Mouse (Mus musculus) frontal cortex, postnatal 25 days (tissue): Measurements from ENCODE around the gene Os9.
"Not testable (repeated sequence)": the region's sequence is repeated elsewhere in the genome, so short reads cannot be mapped to it uniquely, and the experiment has no call there.

Experiments used
- DNase-seq, 2 experiments: peaks; one replicate each; pipeline ENCODE4 v3.0.0; 2022; ENCODE audit warnings: low spot score in 2 of 2

The Os9 gene

DNA sequence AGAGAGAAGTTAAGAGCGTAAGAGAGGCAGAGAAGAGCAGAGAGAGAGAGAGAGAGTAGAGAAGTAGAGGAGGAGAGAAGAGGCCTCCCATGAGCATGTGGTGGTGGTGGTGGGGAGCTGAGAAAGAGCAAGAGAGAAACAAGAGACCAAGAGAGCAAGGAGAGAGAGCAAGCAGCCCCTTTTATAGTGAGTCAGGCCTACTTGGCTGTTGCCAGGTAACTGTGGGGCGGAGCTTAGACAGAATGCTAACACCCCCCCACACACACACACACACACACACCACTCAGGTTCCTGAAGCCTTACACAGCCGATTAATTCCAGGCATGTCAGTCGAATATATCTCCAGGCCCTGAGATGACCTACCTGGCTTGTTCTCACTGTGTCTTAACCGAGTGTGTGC lies 24.4 kb upstream of the Os9 start:
- no peak for DNase-seq

DNA sequence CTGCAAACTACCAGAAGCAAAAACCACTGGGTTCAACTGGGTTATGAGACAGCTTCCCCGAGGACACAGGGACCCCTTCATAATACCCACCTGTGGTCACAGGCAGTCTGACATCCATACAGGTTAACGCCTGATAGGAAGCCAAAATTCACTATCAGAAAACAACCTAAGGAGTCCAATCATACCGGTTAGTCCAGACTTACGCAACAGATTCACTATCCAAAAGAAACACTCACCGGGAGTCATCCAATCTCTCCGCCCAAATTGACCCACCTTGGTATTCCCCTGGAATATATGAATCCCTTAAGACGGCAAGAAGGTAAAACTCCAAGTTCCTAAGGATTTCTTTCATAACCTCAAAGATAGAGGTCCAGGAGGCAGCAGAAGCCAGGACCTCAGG lies 23.6 kb upstream of the Os9 start:
- DNase-seq: no peak

DNA sequence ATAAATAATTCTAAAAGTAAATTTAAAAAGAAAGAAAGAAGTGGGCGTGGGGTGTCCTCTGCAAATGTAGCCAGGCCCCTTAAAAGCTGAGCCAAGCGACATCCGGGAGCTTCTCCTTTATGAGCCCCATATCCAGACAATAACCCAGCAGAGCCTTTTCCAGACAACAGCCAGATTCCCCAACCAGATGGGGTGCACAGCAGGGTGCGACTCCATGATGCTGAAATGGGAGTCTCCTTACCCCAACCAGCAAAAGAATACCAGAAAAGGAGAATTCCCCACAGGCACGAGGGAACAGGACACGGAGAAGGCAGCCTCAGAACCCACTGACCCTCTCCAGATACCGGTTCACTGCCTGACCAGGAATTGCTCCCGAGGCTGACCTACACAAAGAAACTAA lies 22.3 kb upstream of the Os9 start:
- DNase-seq: no peak

DNA sequence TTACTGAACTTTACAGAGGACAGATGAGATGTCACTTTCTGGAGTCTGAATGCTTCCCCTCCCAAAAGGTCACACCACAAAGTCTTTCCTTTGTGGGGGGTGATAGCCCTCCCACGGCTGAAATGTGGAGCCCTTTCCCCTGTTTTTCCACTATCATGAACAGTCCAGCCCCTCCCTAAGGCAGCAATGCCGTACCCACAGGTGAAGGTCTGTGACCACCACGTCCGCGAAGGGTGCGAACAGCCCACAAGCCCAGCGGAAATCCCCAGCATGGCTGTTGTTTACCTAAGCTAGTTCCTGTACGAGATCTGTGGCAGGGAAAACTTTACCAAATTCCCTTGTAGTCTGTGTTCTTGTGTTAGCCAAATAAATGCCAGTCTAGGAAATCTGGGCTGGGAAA lies 20.6 kb upstream of the Os9 start:
- no peak for DNase-seq

DNA sequence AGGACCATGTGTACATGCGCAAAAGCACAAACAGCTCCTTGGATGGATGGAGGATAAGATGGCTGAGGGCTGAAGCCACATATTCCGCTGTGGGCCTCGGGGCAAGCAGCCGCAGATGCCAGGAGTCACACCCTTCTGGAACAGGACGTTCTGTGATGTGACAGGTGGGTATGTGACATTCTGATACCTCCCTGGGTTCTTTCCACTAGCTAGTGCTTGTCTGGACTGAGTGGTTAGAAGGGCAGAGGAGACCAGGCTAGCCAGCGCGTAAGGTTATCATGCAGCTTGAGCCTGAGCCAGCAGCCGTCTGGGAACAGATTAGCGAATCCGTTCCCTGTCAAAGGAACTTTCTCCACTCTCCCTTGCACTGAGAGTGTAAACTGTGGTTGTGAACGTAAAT lies 20.0 kb upstream of the Os9 start:
- DNase-seq: no peak

DNA sequence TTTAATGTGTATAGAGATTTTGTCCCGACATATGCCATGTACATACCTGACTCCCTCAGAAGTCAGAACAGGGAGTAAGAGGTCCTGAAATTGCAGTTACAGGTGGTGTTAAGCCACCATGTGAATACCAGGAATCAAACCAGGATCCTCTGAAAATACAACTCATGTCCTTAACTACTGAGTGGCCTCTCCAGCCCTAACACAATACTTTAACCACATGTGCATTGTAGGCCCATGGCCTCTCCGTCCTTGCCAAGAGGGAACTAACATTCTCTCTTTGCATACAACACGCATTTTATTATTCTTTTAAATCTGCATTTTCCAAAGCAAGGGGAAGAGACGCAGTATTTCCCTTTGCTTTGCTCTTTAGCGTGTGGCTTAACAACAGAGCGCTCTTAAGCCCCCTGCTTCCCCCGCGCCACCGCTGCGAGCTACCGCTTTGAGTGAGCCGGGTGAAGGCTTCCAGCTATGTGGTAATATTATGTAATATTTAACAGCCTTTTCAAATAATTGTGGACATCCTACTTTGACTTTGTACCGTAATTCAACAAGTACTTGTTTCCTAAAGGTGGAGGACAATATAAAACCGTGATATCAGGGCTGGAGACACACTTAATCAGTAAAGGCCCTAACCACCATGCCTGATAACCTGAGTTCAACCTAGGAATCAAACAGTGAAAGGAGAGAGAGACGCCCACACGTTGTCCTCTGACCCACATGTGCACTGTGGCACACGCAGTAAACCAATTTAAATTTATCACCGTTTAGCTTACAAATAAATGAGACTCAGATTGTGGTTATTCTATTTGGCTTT lies 17.6 kb upstream of the Os9 start:
- no peak for DNase-seq

DNA sequence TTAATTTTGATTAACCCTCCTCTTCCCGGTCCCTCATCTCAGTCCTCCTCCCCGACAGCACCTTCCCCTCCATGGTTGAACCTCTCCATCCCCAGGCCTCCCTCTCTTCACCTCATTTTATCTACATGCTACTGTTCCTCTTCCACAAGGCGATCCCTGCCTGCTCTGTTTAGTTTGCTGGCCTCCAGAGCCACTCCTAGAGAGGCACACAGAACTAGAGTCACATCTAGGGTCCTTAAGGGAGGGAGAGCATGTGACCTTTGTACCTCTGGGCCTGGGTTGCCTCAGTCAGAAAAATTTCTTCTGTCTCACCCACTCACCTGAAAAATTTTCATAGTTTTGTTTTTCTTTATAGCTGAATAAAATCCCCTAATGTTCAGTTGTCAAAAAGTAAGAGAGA lies 17.0 kb upstream of the Os9 start:
- DNase-seq: no peak

DNA sequence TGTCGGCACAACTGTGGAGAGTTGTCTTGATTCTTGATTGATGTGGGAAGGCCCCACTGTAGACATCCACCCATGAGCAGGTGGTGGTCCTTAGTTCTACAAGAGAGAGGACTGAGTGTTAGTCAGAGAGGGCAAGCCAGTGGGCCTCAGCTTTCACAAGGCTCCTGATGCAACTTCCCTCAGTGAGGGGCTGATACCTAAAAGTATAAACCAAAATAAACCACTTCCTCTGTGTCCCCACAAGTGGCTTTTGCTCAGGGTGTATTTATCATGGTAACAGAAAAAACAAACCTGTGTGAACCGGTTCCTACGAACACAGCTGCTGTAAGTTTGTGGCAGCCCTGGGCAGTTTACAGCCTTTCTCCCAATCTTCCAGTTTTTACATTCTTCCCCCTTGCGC lies 15.6 kb upstream of the Os9 start:
- DNase-seq: no peak

DNA sequence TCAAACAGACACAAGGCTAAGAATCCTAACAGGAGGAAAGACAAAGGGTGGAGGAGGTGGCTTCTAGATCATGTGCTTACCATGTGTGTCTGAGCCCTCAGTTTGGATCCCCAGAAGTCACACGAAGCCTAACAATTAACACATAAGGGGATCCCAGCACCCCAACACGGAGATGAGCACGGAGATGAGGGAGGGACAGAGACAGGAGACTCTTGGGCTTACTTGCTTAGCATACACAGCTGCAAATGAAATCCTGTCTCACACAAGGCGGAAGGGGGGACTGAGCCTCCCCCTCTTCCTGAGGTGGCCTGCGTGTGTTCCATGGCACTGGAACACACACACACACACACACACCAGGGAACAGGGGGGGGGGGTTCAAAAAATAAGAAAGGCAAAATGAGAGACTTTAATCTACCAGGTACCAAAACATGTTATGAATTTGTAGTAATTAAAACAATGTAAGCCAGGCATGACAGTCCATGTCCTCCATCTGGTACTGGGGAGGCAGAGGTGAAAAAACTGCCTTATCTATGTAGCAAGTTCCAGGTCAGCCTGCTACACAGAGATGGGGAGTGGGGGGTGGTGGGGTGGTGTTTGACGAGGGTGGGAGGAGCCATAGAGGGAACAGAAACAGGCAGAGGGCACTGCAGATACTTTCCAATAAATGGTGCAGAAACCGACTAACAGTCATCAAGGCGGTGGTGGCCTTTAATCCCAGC lies 14.3 kb upstream of the Os9 start:
- no peak for DNase-seq

DNA sequence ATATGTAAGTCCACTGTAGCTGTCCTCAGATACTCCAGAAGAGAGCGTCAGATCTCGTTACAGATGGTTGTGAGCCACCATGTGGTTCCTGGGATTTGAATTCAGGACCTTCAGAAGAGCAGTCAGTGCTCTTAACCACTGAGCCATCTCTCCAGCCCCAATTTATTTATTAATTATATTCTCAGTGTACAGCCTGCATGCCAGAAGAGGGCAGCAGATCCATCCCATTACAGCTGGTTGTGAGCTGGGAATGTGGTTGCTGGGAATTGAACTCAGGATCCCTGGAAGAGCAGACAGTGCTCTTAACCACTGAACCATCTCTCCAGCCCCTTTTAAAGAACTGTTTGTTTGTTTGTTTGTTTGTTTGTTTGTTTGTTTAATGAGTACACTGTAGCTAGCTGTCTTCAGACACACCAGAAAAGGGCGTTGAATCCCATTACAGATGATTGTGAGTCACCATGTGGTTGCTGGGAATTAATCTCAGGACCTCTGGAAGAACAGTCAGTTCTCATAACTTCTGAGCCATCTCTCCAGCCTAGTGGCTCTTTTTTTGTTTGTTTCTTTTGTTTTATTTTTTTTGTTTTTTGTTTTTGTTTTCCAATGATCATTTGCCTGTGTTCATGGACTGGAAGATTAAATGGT lies 13.6 kb upstream of the Os9 start:
- not testable (repeated sequence) for DNase-seq

DNA sequence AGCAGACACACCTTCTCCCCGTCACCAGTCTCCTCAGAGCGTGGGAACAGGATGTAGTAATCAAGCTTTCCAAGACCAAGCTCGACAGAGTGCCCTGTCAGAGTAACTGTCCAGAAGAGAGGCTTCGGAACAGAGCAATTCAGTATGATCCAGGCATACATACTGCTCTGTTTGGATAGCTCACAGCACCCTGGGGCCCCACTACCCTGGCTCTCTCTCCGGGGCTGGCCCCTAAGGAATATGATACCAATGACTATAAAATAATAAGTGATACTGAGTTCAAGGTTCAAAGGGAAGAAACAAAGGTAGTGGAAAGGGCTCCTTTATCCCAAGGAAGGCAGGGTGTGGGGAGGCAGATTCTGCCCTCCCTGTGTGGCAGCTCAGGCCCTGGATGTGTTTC lies 11.5 kb upstream of the Os9 start:
- DNase-seq: no peak

DNA sequence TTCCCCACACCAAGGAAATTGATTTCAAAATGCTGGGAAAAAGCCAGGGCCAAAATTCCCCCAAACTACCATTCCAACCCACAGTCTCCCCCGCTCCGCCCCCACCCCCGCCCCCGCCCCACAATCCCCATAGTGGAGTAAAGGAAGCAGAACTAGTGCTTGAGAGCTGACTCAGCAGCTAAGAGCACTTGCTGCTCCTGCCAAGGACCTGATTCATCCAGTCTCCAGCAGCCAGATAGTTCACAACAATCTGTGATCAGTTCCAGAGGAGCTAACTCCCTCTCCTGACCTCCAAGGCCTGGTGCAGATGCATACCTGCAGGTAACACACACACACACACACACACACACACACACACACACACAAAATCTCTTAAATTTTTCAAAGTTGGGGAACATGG lies 8.5 kb upstream of the Os9 start:
- no peak for DNase-seq

DNA sequence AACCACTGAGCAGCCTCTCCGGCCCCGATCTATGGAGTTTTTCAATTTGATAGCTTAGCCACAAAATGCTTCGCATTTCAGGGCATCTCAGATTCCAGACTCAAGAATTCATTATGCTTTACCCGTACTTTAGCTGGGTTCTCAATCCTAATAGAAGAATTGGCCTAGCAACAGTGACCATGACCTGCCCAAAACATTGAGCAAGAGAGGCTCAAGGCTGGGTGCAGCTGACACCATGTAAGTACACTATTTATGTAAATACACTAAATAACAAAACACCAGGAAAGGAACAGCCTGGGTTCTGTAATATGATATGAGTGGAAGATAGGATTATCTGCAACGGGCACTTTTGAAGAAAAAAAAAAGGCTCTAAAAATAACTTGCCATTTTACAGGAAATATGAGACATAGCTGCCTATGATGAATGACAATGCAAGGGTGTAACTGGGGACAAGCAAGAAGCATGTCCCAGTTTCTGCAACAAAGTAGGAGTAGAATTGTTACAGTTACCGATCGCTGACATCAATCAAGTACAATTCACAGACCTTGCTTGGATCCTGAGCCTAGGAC lies 6.9 kb upstream of the Os9 start:
- DNase-seq: no peak

DNA sequence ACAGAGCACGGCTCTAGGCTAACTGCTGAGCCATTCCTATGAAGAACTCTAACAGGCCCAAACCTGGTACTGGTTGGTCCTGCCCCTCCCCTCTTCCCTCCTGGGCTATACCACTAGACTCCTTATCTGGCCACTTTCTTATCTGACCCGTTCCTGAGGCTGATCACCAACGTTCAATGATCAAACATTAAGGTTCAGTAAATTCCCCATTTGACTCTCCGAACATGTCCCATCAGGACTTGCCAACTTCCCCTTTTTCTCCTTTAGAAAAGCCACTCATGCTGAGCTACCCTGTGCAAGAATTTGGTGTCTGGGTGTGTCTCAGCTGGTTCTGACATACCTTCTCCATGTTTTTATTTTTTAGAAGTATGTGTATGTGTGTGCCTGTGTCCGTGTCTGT lies 5.6 kb upstream of the Os9 start:
- DNase-seq: no peak

DNA sequence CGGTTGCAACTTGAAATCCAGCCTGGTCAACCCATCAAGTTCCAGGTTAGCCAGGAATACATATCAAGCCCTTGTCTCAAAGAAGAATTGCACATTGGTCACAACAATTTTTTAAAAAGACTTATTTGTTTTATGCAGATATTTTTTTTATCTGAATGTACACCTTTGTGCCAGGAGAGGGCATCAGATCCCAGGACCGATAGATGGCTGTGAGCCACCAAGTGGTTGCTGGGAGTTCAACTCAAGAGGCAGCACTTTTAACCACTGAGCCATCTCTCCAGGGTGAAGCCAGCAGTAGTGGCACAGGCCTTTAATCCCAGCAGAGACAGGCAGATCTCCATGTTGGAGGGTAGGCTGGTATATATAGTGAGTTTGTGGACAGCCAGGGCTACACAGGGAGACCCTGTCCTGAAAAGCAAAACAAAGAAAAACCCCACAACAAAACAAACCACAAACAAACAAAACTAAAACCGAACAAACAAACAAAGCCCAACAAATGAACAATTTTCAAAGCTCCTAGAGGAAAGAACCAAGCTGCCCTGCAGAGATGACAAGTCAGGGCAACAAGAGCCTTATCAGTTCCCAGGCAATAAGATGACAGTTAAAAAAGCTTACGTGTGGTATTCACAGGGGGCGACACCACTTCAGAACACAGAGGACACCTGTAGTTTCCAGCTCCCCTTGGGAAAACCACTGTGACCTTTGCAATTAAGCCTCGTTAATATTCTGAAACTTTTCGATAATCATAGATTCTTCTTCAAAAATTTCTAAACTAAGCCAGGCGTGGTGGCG lies 4.5 kb upstream of the Os9 start:
- DNase-seq: no peak

DNA sequence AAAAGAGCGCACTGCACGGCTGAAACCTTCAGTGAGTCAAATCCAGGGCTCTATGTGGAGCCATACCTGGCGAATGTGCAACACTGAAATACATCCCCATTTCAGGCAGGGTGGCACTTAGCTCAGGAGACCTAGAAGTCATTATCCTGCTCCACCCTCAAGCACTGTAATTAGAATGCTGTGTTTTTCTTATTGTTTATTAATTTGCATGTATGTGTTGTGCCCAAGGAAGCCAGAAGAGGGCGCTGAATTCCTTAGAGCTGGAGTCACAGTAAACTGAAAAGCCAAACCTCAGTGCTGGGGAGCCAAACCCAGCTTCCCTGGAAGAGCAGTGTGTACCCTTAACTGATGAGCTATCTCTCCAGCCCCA lies 2.5 kb upstream of the Os9 start:
- DNase-seq: peak; percentile 66 to 74

DNA sequence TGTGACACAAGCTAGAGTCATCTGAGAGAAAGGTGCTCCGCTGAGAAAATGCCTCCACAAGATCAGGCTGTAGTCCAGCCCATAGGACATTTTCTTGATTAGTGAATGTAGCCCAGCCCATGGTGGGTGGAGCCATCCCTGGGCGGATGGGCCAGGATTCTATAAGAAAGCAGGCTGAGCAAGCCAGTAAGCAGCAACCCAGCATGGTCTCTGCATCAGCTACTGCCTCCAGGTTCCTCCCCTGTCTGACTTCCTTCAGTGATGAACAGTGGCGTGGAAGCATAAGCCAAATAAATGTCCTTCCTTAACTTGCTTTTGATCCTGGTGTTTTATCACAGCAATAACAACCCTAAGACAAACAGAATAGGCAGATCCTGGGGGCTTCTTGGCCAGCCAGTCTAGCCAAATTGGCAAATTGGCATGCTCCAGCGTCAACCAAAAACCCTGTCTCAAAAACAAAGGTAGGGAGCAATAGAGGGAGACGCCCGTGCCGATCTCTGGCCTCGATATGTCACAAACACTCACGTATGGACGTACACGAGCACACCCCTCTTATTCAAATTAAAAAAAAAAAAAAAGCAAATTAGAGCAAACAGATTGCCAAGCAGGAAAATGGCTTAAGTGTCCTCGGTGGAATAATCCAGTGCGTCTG lies 2.0 kb upstream of the Os9 start:
- peak in 1 of 2 experiments; percentile 47 for DNase-seq

DNA sequence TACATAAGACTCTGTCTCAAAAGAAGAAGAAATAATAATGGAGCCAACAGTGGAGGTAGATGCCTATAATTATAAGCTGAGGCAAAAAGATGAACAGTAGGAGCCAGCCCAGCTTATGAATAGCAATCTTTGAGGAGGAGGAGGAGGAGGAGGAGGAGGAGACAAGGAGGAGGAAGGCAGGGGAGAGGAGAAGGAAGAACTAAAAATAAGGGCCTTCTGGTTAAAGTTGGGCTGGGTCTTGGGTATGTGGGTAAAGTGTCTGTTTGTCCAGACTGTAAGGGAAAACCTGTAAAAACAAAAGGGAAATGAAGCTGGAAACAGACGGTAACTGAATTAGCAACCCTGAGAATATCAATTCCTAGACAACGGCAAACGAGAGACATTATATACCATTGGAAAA lies 1.1 kb upstream of the Os9 start:
- no peak for DNase-seq

DNA sequence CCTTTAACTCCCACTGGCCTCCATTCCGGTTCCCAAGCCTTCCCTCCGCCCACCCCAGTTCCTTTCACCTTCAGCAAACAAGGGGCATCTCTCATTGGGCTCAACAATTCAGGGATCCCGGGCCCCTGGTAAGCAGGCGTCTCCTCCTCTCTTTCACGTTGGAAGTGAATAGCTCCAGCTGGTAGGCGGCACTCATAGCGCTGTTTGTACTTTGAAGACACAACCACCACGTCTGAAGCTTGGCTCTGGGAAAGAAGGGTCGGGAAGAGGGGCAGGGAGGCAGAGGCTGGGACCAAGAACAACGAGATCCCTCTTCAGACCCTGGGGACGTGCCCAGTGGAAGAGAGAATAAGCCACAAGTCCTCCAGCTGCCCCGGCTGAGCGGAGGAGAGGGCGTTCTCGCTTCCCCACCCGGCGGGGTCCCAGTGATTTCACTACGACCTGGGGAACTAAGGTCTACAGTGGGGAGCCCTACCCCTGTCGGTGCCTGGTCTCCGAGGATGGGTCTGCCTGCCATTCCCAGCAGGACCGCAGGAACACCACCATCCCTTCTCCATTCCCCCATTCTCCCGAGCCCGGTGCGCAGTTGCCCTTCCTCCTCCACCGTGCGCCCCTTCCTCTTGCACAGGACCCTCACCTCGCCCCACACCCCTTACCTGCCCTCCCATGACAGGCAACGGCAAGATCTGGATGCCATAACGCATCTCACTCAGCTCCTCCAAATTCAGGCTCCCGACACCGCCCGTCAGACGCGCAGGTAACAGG lies 448 bp downstream of the Os9 start:
- no peak for DNase-seq

DNA sequence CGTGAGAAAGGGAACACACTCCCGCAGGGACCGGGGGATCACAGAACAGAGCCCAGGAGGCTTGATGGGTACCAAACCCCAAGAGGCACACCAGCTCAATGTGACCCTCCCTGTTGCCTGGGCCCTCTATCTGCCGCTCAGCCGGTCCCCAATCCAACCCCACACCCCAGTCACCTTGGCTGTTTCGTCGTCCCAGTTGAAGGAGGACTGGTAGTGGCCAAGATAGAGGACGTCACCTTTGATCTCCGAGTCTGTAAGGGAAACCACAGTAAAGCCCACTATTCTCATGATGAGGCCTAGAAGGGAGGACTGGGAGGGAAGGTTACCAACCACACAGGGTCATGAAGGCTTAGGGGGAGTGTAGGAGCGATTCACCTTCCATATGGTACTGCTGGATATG lies 1.7 kb downstream of the Os9 start:
- DNase-seq: no peak

DNA sequence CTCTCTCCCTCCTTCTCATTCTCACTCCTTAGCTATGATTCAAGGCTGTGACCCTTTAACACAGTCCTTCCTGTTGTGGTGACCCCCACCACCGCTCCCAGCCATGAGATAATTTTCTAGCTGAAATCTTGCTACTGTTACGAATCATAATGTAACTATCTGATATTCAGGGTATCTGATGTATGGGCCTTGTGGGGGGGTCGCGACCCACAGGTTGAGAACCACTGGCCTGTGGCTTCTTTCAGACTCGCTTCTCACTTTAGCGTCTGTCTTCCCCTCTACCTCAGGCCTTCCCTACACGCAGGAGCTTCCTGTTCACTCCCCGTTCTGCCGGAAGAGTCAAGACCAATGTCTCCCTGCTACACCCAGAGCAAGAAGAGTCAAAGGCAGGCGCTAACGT lies 2.5 kb downstream of the Os9 start:
- DNase-seq: no peak
